Mouse (Mus musculus) brain, embryonic 14.5 days (tissue): ENCODE measurements at regions not wholly inside any gene's neighbourhood (a gene's known extent, or its start where the extent isn't known, plus 50 kb on each side); places are given as distances from the start of the nearest gene placed in this dataset.

Experiments
- CTCF ChIP-seq: fragments of 200-500 bp; IDR thresholded peaks from 2 replicates; pipeline ENCODE4 v1.5.1; 2012; ENCODE audit warnings: inconsistent platforms, mild to moderate bottlenecking, moderate library complexity, borderline replicate concordance; ENCODE audit not compliant: insufficient read depth, insufficient read length; ENCODE audit errors: extremely low read depth
- POLR2A ChIP-seq: fragments of 200-500 bp; IDR thresholded peaks from 2 replicates; pipeline ENCODE4 v1.6.1; 2012; ENCODE audit warnings: mild to moderate bottlenecking, inconsistent platforms, borderline replicate concordance; ENCODE audit not compliant: poor library complexity, insufficient read depth, insufficient read length, severe bottlenecking; ENCODE audit errors: extremely low read depth

- TF ChIP-seq CTCF, result no peak
- TF ChIP-seq POLR2A, result no peak
Observed at GRCm38 (mm10) chr3:105380818-105381217, 71.3 kb upstream of the Kcnd3 start.
